In the genomic region with DNA sequence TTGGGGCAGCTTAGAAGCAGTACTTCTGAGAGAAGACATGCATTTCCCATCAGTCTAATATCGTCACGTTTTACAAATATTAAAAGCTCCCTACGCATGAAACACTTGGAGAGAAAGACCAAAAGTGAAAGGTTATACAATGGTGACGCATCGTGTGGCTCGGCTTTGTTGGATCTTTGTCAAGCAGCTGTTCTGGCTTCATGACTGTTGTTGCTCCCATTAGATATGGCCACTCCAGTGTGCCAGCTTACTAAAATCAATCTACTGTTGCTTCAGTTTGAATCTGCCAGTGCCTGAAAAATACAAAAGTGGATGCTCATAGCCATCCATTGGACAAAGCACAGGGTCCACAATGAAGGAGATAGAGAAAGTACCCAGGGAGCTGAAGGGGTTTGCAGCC, we compare ENCODE assay signal across 18 mouse cellular contexts.
A peak's percentile ranks its signal among the peaks of the same experiment; 100 is the strongest.
DNase-seq lines count a peak whose midpoint lies in the region.
"Had no signal": no experiment of that assay in that cellular context is flagged by ENCODE, and none has a peak within 500 bp of the region (broad histone marks: within the 10 kb centered on the region; RNA-seq: fewer than 3 reads in every experiment).

No protein-coding gene starts in this region.

- no peaks in the 10 kb centered on the region for H3K9me3 ChIP-seq in heart, embryonic 10.5 days
- H3K9me3 ChIP-seq in forebrain, embryonic 10.5 days: no peaks in the 10 kb centered on the region
- H3K9me3 ChIP-seq: forebrain, embryonic 15.5 days; limb, embryonic 12.5 days; liver, embryonic 15.5 days; midbrain, embryonic 13.5 days had no signal

- no peak overlapping the region for H3K4me3 ChIP-seq in heart, embryonic 10.5 days
- no peak overlapping the region for H3K4me3 ChIP-seq in forebrain, embryonic 10.5 days
- H3K4me3 ChIP-seq: forebrain, embryonic 15.5 days; left cerebral cortex, adult 2 months; limb, embryonic 12.5 days; liver, embryonic 15.5 days; midbrain, embryonic 13.5 days had no signal

- no peaks in the 10 kb centered on the region for H3K27me3 ChIP-seq in heart, embryonic 10.5 days (ENCODE audit: insufficient read depth, poor library complexity, severe bottlenecking)
- no peaks in the 10 kb centered on the region for H3K27me3 ChIP-seq in forebrain, embryonic 10.5 days (ENCODE audit: poor library complexity, severe bottlenecking)
- H3K27me3 ChIP-seq: forebrain, embryonic 15.5 days; limb, embryonic 12.5 days; liver, embryonic 15.5 days; midbrain, embryonic 13.5 days had no signal

- no peaks in the 10 kb centered on the region for H3K4me1 ChIP-seq in heart, embryonic 10.5 days
- H3K4me1 ChIP-seq in forebrain, embryonic 10.5 days: no peaks in the 10 kb centered on the region
- H3K4me1 ChIP-seq: forebrain, embryonic 15.5 days; limb, embryonic 12.5 days; liver, embryonic 15.5 days; midbrain, embryonic 13.5 days had no signal

- peak; percentile 53 to 59 for DNase-seq in heart, adult 18-20 months
- DNase-seq in heart, embryonic 10.5 days (ENCODE audit: low spot score): no peak
- DNase-seq in 3134 (ENCODE audit: extremely low read depth, insufficient read length, low spot score): peak; percentile 10
- DNase-seq in fibroblast of lung, adult 2 months (ENCODE audit: low read depth): peak; percentile 43
- peak; percentile 27 to 39 for DNase-seq in heart, postnatal 10 days
- no peak for DNase-seq in forebrain, embryonic 10.5 days (ENCODE audit: extremely low spot score, low spot score)
- DNase-seq in embryo, embryonic 10 days (ENCODE audit: low spot score): no peak
- no peak for DNase-seq in adrenal gland, postnatal 25 days
- DNase-seq: B cell, adult 2 months; cerebellum, postnatal 14 days; kidney, adult 11 months; kidney, postnatal 10 days; retina, postnatal 1 day had no signal

- intact Hi-C loops in heart, postnatal 10 days (cut with DNase I): no loop called here

- H3K27ac ChIP-seq in heart, embryonic 10.5 days: no peak overlapping the region
- H3K27ac ChIP-seq in forebrain, embryonic 10.5 days: no peak overlapping the region
- H3K27ac ChIP-seq: forebrain, embryonic 15.5 days; left cerebral cortex, adult 2 months; limb, embryonic 12.5 days; liver, embryonic 15.5 days; midbrain, embryonic 13.5 days had no signal

- 93% methylated on average over 6 of the region's 6 CpGs for WGBS in heart, embryonic 10.5 days
- WGBS in forebrain, embryonic 10.5 days: 96% methylated on average over 6 of the region's 6 CpGs

- no peaks in the 10 kb centered on the region for H3K36me3 ChIP-seq in heart, embryonic 10.5 days
- no peaks in the 10 kb centered on the region for H3K36me3 ChIP-seq in forebrain, embryonic 10.5 days (replicated peaks)
- H3K36me3 ChIP-seq: forebrain, embryonic 15.5 days; limb, embryonic 12.5 days; liver, embryonic 15.5 days; midbrain, embryonic 13.5 days had no signal

Comparison
In these comparisons a context has a peak if more than half of its experiments do, and no peak if none do; other contexts are left out.
1. DNase-seq: peak in heart, adult 18-20 months (2 of 2), 3134 (single experiment), fibroblast of lung, adult 2 months (single experiment) and heart, postnatal 10 days (2 of 2); none in heart, embryonic 10.5 days (single experiment), forebrain, embryonic 10.5 days (single experiment), embryo, embryonic 10 days (single experiment) and adrenal gland, postnatal 25 days (single experiment).